Mouse (Mus musculus): ENCODE results near the gene Rita1. TPM values are rescaled to one million over a fixed set of nuclear protein-coding genes. Genes with fewer than 3 reads are reported as not detected.

Rita1 gene
- 15.6 and 16.0 TPM in 2 replicates for total RNA-seq (2021)
- long read RNA-seq, experiment 1, transcript Rita1-201 (3 exons, 1,573 nt) = major isoform, 7 of 17 reads
- long read RNA-seq, experiment 1, partial matches to known transcripts = 5 of 17 reads
- long read RNA-seq, experiment 1, other reads (novel, unspliced or antisense) = 4 of 17 reads
- long read RNA-seq, experiment 2, transcript Rita1-201 (3 exons, 1,573 nt) = major isoform, 5 of 10 reads
- long read RNA-seq, experiment 2, partial matches to known transcripts = 1 of 10 reads
- long read RNA-seq, experiment 2, other reads (novel, unspliced or antisense) = 3 of 10 reads

GRCm38 (mm10) chr5:120612442-120612821 is at the start of gene Rita1, which contains the start of gene Ddx54:
Rita1 (minus strand) TSS chr5:120612589.
Ddx54 (plus strand) TSS chr5:120612739.
- DNase-seq = peak; percentile 97

- DNase-seq = no peak
Measured at GRCm38 (mm10) chr5:120660816-120661215, 48.4 kb upstream of the Rita1 start.

DNA sequence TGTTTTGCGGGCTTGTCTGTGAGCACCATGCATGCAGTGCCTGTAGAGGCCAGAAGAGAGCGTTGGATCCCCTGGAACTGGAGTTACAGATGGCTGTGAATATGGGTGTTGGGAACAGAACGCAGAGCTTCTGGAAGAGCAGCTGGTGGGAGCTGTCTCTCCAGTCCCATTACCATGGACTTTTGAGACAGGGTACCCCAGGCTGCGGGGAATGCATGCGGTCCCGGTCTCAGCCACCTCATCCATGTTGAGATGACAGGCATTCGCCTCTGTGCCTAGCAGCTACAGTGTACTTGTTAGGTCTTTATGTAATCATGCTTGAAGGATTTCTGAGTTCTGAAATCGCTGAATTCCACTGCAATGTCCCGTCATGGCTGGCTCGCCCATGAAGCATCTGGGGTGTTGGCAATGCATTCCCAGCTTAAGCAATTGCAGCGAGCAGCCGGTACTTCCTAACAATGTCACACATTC is 43.9 kb upstream of the Rita1 start:
- no peak for DNase-seq

GRCm38 (mm10) chr5:120653873-120654272 is 41.5 kb upstream of the Rita1 start:
- no peak for DNase-seq

GRCm38 (mm10) chr5:120652915-120653701 is 40.7 kb upstream of the Rita1 start:
- DNase-seq = no peak

GRCm38 (mm10) chr5:120651230-120651629 is 38.8 kb upstream of the Rita1 start:
- no peak for DNase-seq

DNA sequence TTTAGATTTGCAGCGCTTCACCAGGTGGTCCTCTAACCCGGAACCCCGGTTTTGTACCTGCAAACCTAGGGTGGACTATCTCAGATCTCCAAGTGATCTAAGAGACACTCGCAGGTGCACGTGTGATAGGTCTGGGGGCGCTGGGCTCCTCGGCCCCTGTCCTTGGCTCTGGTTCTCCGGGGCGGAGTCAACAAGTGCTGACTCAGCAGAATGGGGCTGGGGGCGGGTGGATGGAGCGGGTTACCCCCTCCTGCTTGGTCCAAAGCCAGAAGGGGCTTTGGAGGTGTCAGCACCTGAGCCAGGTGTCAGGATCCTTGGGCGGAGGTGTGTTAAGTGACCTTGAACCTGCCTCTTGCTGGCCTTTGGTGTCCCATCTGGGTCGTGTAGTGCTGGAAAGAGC is 37.5 kb upstream of the Rita1 start:
- no peak for DNase-seq

DNA sequence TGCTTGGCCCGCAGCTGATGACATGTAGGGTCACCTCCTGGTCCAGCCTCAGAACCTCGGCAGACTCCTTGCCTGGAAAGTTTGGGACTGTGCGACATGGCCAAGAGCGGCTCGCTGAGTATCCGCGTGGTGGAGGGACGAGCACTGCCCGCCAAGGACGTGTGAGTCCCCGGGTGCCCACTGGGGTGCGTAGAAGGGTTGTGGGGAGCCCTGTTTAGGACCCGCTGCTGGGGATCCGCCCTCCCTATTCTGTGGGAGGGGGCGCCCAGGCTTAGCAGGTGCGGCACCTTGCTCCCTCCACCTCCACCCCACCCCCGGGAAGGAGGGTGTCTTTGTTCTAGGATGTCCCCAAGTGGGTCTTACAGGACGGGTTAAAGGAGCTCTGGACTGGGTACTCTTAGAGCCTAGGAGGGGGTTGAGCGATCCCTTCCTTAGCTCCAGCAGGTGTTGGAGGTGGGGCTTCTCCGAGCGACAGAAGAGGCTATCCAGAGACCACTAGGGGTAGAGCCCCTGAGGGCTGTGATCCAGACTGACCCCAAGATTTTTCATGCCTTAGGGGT is 37.1 kb upstream of the Rita1 start:
- no peak for DNase-seq

- DNase-seq = peak; percentile 87
Measured at GRCm38 (mm10) chr5:120648569-120649373, 36.4 kb upstream of the Rita1 start, which contains the start of gene Rasal1. Rasal1 (plus strand) TSS chr5:120648812.

DNA sequence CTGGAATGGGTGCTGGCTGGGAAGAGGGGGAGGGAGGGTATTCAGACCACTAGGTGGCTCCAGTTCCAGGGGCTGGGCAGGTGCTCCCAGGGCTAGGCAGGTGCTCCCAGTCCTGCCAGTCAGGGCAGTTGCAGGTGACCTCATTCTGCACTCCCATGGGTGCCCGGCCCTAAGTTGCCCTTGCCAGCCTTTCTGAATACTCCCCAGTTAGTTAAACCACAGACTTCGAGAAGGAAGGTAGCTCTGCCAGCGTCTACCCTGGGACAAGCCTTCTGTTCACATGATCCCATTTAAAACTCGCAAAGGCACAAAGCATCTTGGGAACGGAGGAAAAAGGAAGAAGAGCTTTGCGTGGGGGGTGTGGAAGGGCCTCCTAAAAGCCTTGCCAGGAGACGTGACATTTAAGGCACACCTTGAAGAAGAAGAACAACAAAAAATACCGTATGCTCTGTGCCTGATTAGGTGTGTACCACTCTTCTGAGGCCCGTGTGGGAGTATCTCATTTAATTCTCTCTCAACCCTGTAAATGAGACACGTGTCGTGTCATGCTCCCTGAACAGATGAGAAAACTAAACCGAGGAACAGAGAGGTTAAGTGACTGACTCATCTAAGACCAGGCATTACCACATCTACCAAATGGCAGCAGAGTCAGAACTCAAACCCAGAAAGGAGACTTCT is 35.6 kb upstream of the Rita1 start:
- DNase-seq = no peak

GRCm38 (mm10) chr5:120647361-120647760 is 35.0 kb upstream of the Rita1 start:
- no peak for DNase-seq

DNA sequence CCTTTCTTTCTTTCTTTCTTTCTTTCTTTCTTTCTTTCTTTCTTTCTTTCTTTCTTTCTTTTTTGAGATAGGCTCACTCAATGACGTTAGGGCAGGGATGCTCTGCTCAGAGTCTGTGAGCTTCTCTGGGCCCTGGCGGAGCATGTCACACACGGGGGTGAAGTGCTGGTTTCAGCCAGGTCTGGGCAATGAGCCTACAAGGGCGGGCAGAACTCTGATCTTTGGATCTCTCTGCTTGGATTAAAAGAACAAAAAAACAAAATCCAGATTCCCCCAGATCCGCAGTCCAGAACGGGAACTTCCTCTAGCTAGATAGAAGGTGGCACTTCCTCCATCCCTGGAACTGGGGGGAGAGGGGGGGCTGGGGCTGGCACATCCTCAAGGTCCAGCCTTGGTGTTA is 33.5 kb upstream of the Rita1 start:
- peak; percentile 71 for DNase-seq

GRCm38 (mm10) chr5:120644227-120644626 is 31.8 kb upstream of the Rita1 start:
- DNase-seq = peak; percentile 78

- peak; percentile 86 for DNase-seq
Measured at GRCm38 (mm10) chr5:120643365-120644085, 31.1 kb upstream of the Rita1 start.

DNA sequence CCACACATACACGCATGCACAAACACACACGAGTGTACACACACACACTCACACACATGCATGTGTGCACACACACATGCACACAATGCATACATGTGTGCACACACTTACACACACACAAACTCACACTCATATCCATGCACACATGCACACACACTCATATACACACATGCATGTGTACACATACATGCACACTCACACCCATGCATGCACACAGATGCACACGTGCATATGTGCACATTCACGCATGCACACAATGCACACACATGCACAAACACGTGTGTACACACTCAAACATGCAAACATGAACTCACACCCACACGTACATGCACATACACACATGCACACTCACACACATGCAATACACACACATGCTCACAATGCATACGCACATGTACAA is 27.7 kb upstream of the Rita1 start:
- DNase-seq = no peak

DNA sequence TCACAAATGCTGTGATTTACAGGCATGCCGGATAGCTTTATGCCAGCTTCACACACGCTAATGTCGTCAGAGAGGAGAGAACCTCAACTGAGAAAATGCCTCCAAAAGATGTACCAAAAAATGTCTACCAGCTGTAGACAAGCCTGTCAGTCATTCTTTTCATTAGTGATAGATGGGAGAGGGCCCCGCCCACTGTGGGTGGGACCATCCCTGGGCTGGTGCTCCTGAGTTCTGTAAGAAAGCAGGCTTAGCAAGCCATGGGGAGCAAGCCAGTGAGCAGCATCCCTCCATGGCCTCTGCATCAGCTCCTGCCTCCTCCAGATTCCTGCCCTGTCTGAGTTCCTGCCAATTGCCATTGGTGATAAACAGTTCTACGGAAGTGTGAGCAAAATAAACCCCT is 23.2 kb upstream of the Rita1 start:
- no peak for DNase-seq

DNA sequence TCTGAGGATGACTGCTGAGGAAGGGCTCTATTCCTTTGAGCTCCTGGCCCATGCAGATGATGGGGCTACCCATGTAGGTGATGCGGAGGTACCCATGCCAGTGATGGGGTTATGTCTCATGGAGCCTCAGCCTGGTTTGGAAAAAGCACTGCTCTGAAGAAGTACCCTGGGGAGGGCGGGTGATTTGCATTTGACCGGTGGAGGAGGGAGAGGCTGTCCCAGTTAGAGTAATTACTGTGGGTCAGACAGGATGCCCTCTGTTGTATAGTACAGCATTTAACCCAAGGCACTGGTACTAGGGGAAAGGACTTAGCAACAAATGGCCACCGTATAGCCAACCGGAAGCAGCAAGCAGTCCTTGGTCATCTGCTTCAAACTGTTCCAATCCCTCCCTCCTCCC is 22.5 kb upstream of the Rita1 start:
- no peak for DNase-seq

DNA sequence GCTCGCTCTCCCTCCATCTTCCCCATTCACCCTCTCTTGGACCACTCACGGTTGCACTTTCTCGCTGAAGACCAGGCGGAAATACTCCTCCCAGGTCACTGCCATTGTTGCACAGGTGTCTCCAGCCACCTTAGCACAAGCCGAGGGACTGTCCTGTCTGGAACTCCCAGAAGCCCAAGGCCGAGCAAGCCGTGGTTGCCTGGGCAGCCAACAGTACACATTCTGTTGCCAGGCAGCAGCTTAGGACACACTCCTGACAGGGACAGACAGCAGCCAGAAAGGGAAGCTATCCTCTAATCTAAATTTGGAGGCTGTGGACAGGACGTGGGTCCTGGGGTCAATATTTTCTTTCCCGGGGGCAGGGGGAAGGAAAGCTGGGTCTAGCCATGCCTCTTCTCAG is 21.7 kb upstream of the Rita1 start, which contains the start of gene Cfap73:
Gene Cfap73 (minus strand): TSS at position 105 of the 400 bp plus-strand sequence.
- DNase-seq = peak; percentile 76

GRCm38 (mm10) chr5:120631892-120632291 is 19.5 kb upstream of the Rita1 start:
- DNase-seq = no peak

GRCm38 (mm10) chr5:120631128-120631527 is 18.7 kb upstream of the Rita1 start:
- DNase-seq = peak; percentile 42

DNA sequence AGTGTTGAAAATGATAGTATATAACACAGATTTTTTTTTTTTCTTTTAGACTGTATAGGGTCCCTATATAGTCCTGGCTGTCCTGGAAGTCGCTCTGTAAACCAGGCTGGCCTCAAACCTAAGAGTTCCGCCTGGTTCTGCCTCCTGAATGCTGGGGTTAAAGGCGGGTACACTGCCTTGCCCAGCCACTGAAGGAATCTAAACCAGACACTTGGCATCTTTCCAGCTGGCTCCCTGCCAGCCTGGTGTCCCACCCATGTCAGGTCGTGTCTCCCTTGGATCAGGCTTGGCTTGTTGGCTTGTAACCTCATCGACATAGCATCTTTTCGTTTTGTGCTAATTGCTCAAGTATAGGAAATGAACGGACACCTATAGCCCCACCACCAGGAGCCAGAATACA is 16.2 kb upstream of the Rita1 start:
- peak; percentile 53 for DNase-seq

Data from adrenal gland, postnatal 14 days (tissue).